Mouse (Mus musculus) cerebellum, adult 2 months (tissue): ENCODE results near the gene Dmac2. TPM values are rescaled to one million over a fixed set of nuclear protein-coding genes. Genes with fewer than 3 reads are reported as not detected.
"Not testable (repeated sequence)": the region's sequence is repeated elsewhere in the genome, so short reads cannot be mapped to it uniquely, and the experiment has no call there.

Source experiments
- DNase-seq, 2 experiments: peaks; one replicate each; pipeline ENCODE4 v3.0.0; 2021
- H3K27ac ChIP-seq: fragments of 200-500 bp; 2 replicates; pipeline ENCODE4 v1.5.1; 2012; ENCODE audit warnings: low read length, control low read depth, inconsistent platforms; ENCODE audit not compliant: insufficient read depth
- H3K27me3 ChIP-seq: fragments of 200-500 bp; 2 replicates; pipeline ENCODE4 v1.6.1; 2012; ENCODE audit warnings: inconsistent platforms, mild to moderate bottlenecking, low read length, moderate library complexity; ENCODE audit not compliant: control insufficient read depth, insufficient read depth
- H3K4me1 ChIP-seq: fragments of 200-500 bp; 2 replicates; pipeline ENCODE4 v1.6.1; 2011; ENCODE audit warnings: low read length; ENCODE audit not compliant: control insufficient read depth, insufficient read depth
- H3K4me3 ChIP-seq: fragments of 200-500 bp; replicated peaks from 2 replicates; pipeline ENCODE3; 2011; ENCODE audit warnings: mild to moderate bottlenecking, low read depth, low read length, control low read depth; ENCODE audit not compliant: insufficient read depth
- CTCF ChIP-seq: fragments of 200-500 bp; IDR thresholded peaks from 2 replicates; pipeline ENCODE4 v1.5.1; 2011; ENCODE audit warnings: low read depth, mild to moderate bottlenecking, control low read depth, low read length, moderate library complexity, borderline replicate concordance; ENCODE audit not compliant: insufficient read depth
- POLR2A ChIP-seq: fragments of 200-500 bp; IDR thresholded peaks from 2 replicates; pipeline ENCODE4 v1.6.1; 2011; ENCODE audit warnings: low read length, control low read depth, borderline replicate concordance; ENCODE audit not compliant: insufficient read depth
- WGBS: fragments of 180-500 bp; shearing (Covaris S2); methylation state at CpG from one replicate; pipeline ENCODE4 v1.1.7; 2018; 5-methylcytosine and 5-hydroxymethylcytosine counted together
- polyA plus RNA-seq: library from polyadenylated mRNA; depleted of rRNA; stranded (reverse); fragments of >200 nt; gene quantifications from 2 replicates; pipeline ENCODE4 v1.2.3, GENCODE M21; 2012; rRNA removed

The Dmac2 gene
- 109 and 113 TPM in 2 replicates for polyA plus RNA-seq

- DNase-seq = peak; percentile 94 to 96
- 1% methylated on average over 53 of the region's 53 CpGs for WGBS
Observed at GRCm38 (mm10) chr7:25618865-25619721, at the start of gene Dmac2. Gene Dmac2 (plus strand): TSS chr7:25619414.

DNA sequence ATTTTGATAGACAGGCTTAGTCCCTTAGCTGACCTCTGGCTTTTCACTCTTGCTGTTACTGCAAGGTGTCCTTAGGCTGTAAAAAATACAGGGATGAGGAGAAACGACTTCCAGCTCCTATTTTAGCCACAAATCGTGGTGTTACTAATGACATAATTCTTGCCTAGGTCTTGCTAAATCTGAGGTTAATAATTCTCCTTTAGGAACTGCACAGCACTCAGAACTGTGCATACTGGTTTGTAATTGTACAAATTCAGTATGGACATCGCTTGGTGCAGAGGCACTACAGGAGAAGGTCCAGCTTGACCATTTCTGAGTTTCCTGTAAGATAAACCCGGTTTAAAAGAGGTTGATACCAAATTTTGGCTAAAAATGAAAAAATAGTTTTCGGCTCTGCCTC, 45.4 kb upstream of the Dmac2 start:
- not testable (repeated sequence) for H3K27me3 ChIP-seq, DNase-seq, H3K27ac ChIP-seq, H3K4me3 ChIP-seq, H3K4me1 ChIP-seq
- WGBS = 74% methylated on average over 5 of the region's 5 CpGs

More at GRCm38 (mm10) chr7:25618865-25619721, at the start of gene Dmac2:
- Histone ChIP-seq H3K27ac (peak within 1 kb of the TSS; percentile 41), H3K27me3 (no peaks in the 10 kb centered on the region), H3K4me3 (peak within 1 kb of the TSS; percentile 82), H3K4me1 (peaks cover 3% of the 10 kb centered on the region; the same call in 1 of the 2 replicates)
- no peak for TF ChIP-seq CTCF
- peak; percentile 66; the same call in 1 of the 2 replicates for TF ChIP-seq POLR2A

- Histone ChIP-seq H3K4me1 (no peaks in the 10 kb centered on the region), H3K27me3 (no peaks in the 10 kb centered on the region), H3K4me3 (no peak overlapping the region), H3K27ac (no peak overlapping the region)
- DNase-seq = no peak
- WGBS = 85% methylated on average over 5 of the region's 5 CpGs
- TF ChIP-seq POLR2A = no peak
- no peak for TF ChIP-seq CTCF
Observed at GRCm38 (mm10) chr7:25575105-25575504, 44.1 kb upstream of the Dmac2 start.

- Histone ChIP-seq H3K4me1 (no peaks in the 10 kb centered on the region), H3K4me3 (no peak overlapping the region), H3K27me3 (no peaks in the 10 kb centered on the region), H3K27ac (no peak overlapping the region)
- WGBS = 20% methylated on average over 8 of the region's 8 CpGs
- TF ChIP-seq POLR2A (no peak), CTCF (no peak)
- no peak for DNase-seq
Observed at GRCm38 (mm10) chr7:25575870-25576269, 43.3 kb upstream of the Dmac2 start.

DNA sequence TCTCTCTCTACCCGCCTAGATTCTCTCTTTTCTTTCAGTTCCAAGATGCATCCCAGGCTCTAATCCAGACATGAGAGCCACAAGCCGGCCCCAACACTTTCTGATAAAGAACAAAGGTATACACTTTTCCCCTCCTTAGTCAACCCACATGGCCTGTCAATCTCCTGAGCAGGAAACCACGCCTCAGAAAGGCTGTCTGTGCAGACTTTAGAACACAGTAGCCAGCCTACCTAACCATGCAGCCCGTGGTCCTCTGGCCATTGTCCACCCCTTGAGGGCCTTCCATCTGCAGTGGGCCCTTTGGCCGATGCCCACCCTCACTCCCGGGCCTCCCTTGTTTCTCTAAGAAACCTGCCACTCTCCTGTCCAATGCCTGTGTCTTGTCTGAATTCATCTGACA, 42.9 kb upstream of the Dmac2 start:
- not testable (repeated sequence) for H3K4me1 ChIP-seq

GRCm38 (mm10) chr7:25576793-25577437, 42.3 kb upstream of the Dmac2 start:
- H3K27me3 ChIP-seq, H3K4me3 ChIP-seq, H3K27ac ChIP-seq, DNase-seq, H3K4me1 ChIP-seq: not testable (repeated sequence)
- WGBS = 52% methylated on average over 14 of the region's 14 CpGs

More for the DNA sequence above, 42.9 kb upstream of the Dmac2 start:
- 31% methylated on average over 6 of the region's 6 CpGs for WGBS
- not testable (repeated sequence) for DNase-seq, H3K27ac ChIP-seq, H3K27me3 ChIP-seq, H3K4me3 ChIP-seq

DNA sequence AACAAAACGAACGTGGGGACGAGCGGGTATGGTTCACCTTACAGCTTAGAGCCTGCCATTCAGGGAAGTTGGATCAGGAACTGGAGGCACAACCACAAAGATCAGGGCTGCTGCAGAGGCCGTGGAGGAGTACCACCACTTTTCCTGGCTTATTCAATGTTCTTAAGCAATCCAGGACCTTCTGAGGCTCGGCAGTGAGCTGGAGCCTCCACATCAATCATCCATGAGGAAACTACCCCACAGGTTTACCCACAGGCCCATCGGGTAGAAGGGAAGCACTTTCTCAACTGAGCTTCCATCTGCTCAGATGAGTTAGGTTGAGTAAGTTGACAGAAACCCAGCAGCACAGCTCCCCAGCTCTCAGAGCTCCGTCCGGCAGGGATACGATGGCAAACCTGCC, 39.8 kb upstream of the Dmac2 start:
- no peaks in the 10 kb centered on the region for H3K4me1 ChIP-seq
- no peak overlapping the region for H3K27ac ChIP-seq
- WGBS = 85% methylated on average over 10 of the region's 10 CpGs
- H3K4me3 ChIP-seq = no peak overlapping the region
- no peak for DNase-seq
- H3K27me3 ChIP-seq = no peaks in the 10 kb centered on the region
- TF ChIP-seq POLR2A (no peak), CTCF (no peak)

DNA sequence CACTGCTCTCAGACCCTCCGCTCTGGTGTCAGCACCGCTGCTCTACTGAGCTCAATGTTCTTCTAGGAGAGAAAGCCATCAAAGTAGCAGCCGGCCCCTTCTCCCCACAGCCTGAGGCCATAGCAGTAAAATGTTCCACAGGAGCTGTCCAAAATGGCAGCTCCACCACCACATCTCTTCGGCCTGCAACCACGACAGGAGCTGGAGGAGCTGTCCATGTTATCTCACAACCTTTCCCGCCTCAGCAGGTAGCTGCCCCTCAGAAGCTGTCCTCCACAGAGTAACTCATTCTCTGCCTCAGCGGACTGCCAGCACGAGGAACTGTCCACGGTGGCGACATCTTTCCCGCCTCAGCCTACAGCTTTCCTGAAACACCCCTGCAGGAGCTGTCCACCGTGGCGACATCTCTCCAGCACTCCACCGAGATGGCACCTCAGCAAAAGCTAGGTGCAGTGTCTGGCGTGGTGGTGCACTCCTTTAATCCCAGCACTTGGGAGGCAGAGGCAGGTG, 36.9 kb upstream of the Dmac2 start:
- H3K4me3 ChIP-seq = no peak overlapping the region
- H3K4me1 ChIP-seq = no peaks in the 10 kb centered on the region
- no peak overlapping the region for H3K27ac ChIP-seq
- WGBS = 89% methylated on average over 15 of the region's 15 CpGs
- DNase-seq = no peak
- no peaks in the 10 kb centered on the region for H3K27me3 ChIP-seq
- TF ChIP-seq POLR2A (no peak), CTCF (no peak)
